Mouse (Mus musculus) liver, embryonic 16.5 days (tissue): ENCODE measurements around the gene Tacstd2. TPM values are rescaled to one million over a fixed set of nuclear protein-coding genes. Genes with fewer than 3 reads are reported as not detected.
"Not testable (repeated sequence)": the region's sequence is repeated elsewhere in the genome, so short reads cannot be mapped to it uniquely, and the experiment has no call there.

Source experiments
- ATAC-seq: fragments of 200-750 bp; cut with Nextera tagmentation; 2 replicates; pipeline ENCODE4 v1.8.0; 2017; ENCODE audit warnings: low read depth, mild to moderate bottlenecking, moderate number of reproducible peaks, moderate library complexity
- H3K27ac ChIP-seq: fragments of 300-500 bp; sonication (generic); 2 replicates; pipeline ENCODE4 v1.5.1; 2014; ENCODE audit warnings: mild to moderate bottlenecking, low read length
- H3K27me3 ChIP-seq: fragments of 300-500 bp; sonication (generic); 2 replicates; pipeline ENCODE4 v1.6.1; 2014; ENCODE audit warnings: low read depth, low read length, mixed read lengths; ENCODE audit not compliant: control insufficient read depth, insufficient read depth
- H3K36me3 ChIP-seq: fragments of 300-500 bp; sonication (generic); 2 replicates; pipeline ENCODE4 v1.6.1; 2014; ENCODE audit warnings: mild to moderate bottlenecking; ENCODE audit not compliant: control insufficient read depth, insufficient read depth
- H3K4me1 ChIP-seq: fragments of 300-500 bp; sonication (generic); 2 replicates; pipeline ENCODE4 v1.6.1; 2014; ENCODE audit warnings: low read depth, low read length, mixed read lengths; ENCODE audit not compliant: control insufficient read depth
- H3K4me2 ChIP-seq: fragments of 300-500 bp; sonication (generic); 2 replicates; pipeline ENCODE4 v1.6.1; 2014; ENCODE audit warnings: low read depth, low read length, mixed read lengths
- H3K4me3 ChIP-seq: fragments of 300-500 bp; sonication (generic); 2 replicates; pipeline ENCODE4 v1.5.1; 2014; ENCODE audit warnings: low read depth, mild to moderate bottlenecking, low read length
- H3K9ac ChIP-seq: fragments of 300-500 bp; sonication (generic); 2 replicates; pipeline ENCODE4 v1.6.1; 2014; ENCODE audit warnings: low read depth, low read length
- H3K9me3 ChIP-seq: fragments of 300-500 bp; sonication (generic); replicated peaks from 2 replicates; pipeline ENCODE4 v1.6.1; 2016; ENCODE audit warnings: low read length; ENCODE audit not compliant: control insufficient read depth
- WGBS: fragments of 180-500 bp; shearing (Covaris S2); extraction: QIAGEN DNeasy Blood & Tissue Kit; methylation state at CpG from one replicate; pipeline ENCODE4 v1.1.7; 2014; ENCODE audit not compliant: insufficient replicate concordance; 5-methylcytosine and 5-hydroxymethylcytosine counted together
- polyA plus RNA-seq: library from polyadenylated mRNA; unstranded; fragments of >200 nt; fragmentation: Nextera tagmentation; extraction: Ambion mirVana; gene quantifications from 2 replicates; pipeline ENCODE4 v1.2.1, GENCODE M21; 2015

Gene Tacstd2
- polyA plus RNA-seq, 1 experiment from 2014 or later = 0.26 TPM

- Histone ChIP-seq H3K27me3 (peaks cover 39% of the 10 kb centered on the region), H3K9me3 (no peaks in the 10 kb centered on the region), H3K9ac (no peak overlapping the region), H3K27ac (no peak overlapping the region), H3K4me2 (no peak overlapping the region), H3K4me1 (no peaks in the 10 kb centered on the region), H3K36me3 (no peaks in the 10 kb centered on the region), H3K4me3 (no peak overlapping the region)
- no peak for ATAC-seq
- WGBS = 33% methylated on average over 9 of the region's 9 CpGs
Observed at GRCm38 (mm10) chr6:67530992-67531821, 4.4 kb downstream of the Tacstd2 start.

GRCm38 (mm10) chr6:67526356-67526755, 9.2 kb downstream of the Tacstd2 start:
- Histone ChIP-seq H3K9ac (no peak overlapping the region), H3K36me3 (no peaks in the 10 kb centered on the region), H3K4me2 (no peak overlapping the region), H3K9me3 (no peaks in the 10 kb centered on the region), H3K4me1 (no peaks in the 10 kb centered on the region), H3K4me3 (no peak overlapping the region), H3K27me3 (no peaks in the 10 kb centered on the region), H3K27ac (no peak overlapping the region)
- 60% methylated on average over 5 of the region's 5 CpGs for WGBS
- no peak for ATAC-seq

GRCm38 (mm10) chr6:67510752-67511151, 24.8 kb downstream of the Tacstd2 start:
- Histone ChIP-seq H3K9me3 (no peaks in the 10 kb centered on the region), H3K27me3 (no peaks in the 10 kb centered on the region), H3K4me2 (no peak overlapping the region), H3K36me3 (no peaks in the 10 kb centered on the region), H3K9ac (no peak overlapping the region), H3K4me1 (no peaks in the 10 kb centered on the region), H3K27ac (no peak overlapping the region), H3K4me3 (no peak overlapping the region)
- ATAC-seq = no peak

- H3K9ac ChIP-seq, H3K4me3 ChIP-seq, H3K27me3 ChIP-seq, ATAC-seq, H3K36me3 ChIP-seq, H3K4me2 ChIP-seq, H3K27ac ChIP-seq, H3K9me3 ChIP-seq, H3K4me1 ChIP-seq: not testable (repeated sequence)
- WGBS = 71% methylated on average over 2 of the region's 6 CpGs
Observed at GRCm38 (mm10) chr6:67501938-67502337, 33.7 kb downstream of the Tacstd2 start.

- Histone ChIP-seq H3K27me3 (no peaks in the 10 kb centered on the region), H3K4me1 (no peaks in the 10 kb centered on the region), H3K36me3 (no peaks in the 10 kb centered on the region), H3K9me3 (no peaks in the 10 kb centered on the region), H3K9ac (no peak within 1 kb of the TSS), H3K4me2 (no peak within 1 kb of the TSS), H3K4me3 (no peak within 1 kb of the TSS), H3K27ac (no peak within 1 kb of the TSS)
- WGBS = 48% methylated on average over 2 of the region's 2 CpGs
- no peak for ATAC-seq
Observed at GRCm38 (mm10) chr6:67491755-67492154, 43.8 kb downstream of the Tacstd2 start, which contains the start of gene Il23r. Il23r (minus strand) TSS chr6:67491855.

Other genes starting within 250 kb of the Tacstd2 start
- 0.19 and 0.27 TPM in 2 replicates for gene Il12rb2, start 159.6 kb downstream of the Tacstd2 start, polyA plus RNA-seq
- gene Il23r, start 43.9 kb downstream of the Tacstd2 start, polyA plus RNA-seq = not detected in 2 replicates